Comparison of ENCODE assay signal across 8 mouse cellular contexts in the genomic region with DNA sequence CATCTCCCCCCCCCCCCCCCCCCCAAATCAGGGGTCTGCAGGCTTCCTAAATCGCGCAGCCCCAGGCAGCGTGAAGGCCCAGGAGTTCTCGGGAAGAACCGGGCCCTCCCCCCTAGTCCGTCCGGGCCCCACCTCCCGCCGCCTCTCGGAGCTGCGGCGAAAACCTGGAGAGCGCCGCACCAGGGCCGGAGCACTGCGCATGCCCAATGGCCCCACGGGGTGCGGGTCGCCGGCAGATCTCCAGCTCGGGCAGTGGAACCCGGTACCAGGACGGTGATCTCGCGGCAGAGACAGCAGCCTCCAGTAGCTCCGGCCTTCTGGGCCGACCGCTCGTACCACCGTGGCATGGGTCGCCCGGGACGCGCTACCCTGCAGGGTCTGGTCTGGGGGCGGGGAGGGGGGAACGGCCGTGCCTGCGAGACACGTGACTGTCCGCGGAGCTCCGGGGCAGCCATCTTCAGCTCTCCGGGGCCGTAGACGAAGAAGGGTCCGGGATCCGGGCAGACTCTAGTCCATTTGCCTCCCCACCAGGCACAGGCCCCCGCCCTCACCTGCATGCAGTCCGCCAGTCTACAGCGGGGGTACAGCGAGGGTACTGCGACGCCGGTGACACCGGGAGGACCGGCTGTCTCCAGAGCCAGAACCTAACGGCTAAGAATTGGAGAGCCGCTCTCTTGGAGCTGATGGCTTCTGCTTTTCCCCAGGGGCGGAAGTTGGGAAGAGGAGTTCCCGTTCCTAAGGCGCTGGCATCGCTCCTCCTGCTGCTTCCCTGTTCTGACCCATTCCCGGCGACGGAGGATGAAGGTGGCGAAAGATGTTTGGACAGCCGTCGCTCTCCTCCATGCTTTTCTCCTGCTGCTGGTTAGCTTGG. TPM values are rescaled to one million over a fixed set of nuclear protein-coding genes. Genes with fewer than 3 reads are reported as not detected.
A peak's percentile ranks its signal among the peaks of the same experiment; 100 is the strongest.
DNase-seq lines count a peak whose midpoint lies in the region; ATAC-seq lines count a peak whose summit lies in the region.

A gene (minus strand): TSS at position 714 of the 871 bp plus-strand sequence.

- peak within 1 kb of the TSS; percentile 85 for H3K4me3 ChIP-seq in hindbrain, embryonic 13.5 days

- ATAC-seq in hindbrain, embryonic 13.5 days (ENCODE audit: low FRiP score): peak; percentile 96

- peak within 1 kb of the TSS; percentile 98 for H3K27ac ChIP-seq in hindbrain, embryonic 13.5 days

- peak within 1 kb of the TSS; percentile 88 for H3K9ac ChIP-seq in hindbrain, embryonic 13.5 days

- H3K4me1 ChIP-seq in hindbrain, embryonic 13.5 days (replicated peaks): peaks cover 20% of the 10 kb centered on the region

- WGBS in hindbrain, embryonic 13.5 days: 2% methylated on average over 67 of the region's 68 CpGs

- H3K4me2 ChIP-seq in hindbrain, embryonic 13.5 days: peak within 1 kb of the TSS; percentile 89

- H3K27me3 ChIP-seq in hindbrain, embryonic 13.5 days: no peaks in the 10 kb centered on the region

- no peaks in the 10 kb centered on the region for H3K9me3 ChIP-seq in hindbrain, embryonic 13.5 days

- peak; percentile 69 for DNase-seq in T-cell, adult 2 months (ENCODE audit: low spot score)
- DNase-seq in cerebellum, postnatal 25 days: peak; percentile 96 to 97
- peak; percentile 75 to 83 for DNase-seq in frontal cortex, postnatal 25 days (ENCODE audit: low spot score in 2 of 2)
- DNase-seq in layer of hippocampus, postnatal 36 days: peak; percentile 90
- peak; percentile 90 for DNase-seq in lung, postnatal 25 days (ENCODE audit: low spot score)
- peak; percentile 94 for DNase-seq in retina, embryonic 14.5 days (ENCODE audit: low spot score)
- DNase-seq in thymus, postnatal 36 days: peak; percentile 69 to 73

- H3K36me3 ChIP-seq in hindbrain, embryonic 13.5 days: no peaks in the 10 kb centered on the region

RNA-seq across cellular contexts. Expression of the gene that starts here (rescaled TPM):
- 17.7 and 19.1 TPM in 2 replicates for polyA plus RNA-seq in hindbrain, embryonic 13.5 days (2015; fragmentation: Nextera tagmentation; extraction: Ambion mirVana)
- total RNA-seq in layer of hippocampus, postnatal 36 days (2021): 10 to 100 TPM; 53.6 to 64.1 TPM

Comparison
In these comparisons a context has a peak if more than half of its experiments do, and no peak if none do; other contexts are left out.
1. Peak in every context shown above with its lines: DNase-seq, ATAC-seq, H3K4me3 ChIP-seq and H3K27ac ChIP-seq.